Mouse (Mus musculus): ENCODE data around the gene Prdm11.

Prdm11 gene

DNA sequence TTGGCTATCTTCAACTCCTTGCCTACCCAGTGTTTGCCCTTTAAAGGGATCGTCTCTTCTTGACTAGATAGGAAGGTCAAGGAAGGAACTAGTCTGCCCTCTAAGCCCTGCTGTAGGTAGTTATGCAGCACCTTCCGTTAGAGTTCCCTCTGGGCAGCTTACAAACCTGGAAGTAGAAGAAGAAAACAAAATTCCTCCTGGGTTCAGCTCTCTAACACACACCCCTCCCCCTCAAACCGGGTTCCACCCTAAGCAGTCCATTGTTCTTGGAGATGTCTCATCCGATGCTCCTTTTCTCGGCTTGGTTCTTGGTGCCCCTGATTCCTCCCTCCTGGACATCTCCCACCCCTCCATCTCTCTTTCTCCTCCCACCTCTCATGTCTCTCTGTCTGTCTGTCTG is 116.3 kb downstream of the Prdm11 start:
- DNase-seq (ENCODE audit: low spot score): no peak

DNA sequence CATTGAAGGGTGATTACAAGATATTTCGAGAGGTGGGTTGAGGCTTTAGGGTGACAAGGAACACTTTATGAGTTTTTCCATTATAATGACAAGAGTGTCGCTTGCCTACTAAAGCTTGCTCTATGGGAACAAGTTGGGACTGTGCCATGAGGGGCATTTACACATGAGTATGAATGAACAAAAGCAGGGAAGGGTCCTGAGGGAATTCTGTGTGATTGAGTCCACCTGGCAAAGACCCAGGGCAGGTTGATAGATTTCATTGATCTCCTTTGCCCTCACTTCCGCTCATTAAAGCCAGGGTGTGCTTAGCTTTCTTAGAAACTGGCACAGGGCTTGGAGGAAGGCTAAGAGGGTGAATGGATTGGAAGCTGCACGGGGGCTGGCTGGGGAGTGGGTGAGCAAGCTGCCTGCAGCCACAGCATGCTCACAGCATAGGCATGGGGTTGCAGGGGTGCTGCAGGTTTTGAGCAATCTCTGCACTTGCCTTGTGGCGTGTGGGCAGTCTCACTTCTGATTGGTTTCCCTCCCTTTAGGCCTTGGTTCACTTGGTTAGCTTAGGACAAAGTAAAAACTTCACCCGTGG is 121.2 kb downstream of the Prdm11 start:
- no peak for DNase-seq (ENCODE audit: low spot score)

DNA sequence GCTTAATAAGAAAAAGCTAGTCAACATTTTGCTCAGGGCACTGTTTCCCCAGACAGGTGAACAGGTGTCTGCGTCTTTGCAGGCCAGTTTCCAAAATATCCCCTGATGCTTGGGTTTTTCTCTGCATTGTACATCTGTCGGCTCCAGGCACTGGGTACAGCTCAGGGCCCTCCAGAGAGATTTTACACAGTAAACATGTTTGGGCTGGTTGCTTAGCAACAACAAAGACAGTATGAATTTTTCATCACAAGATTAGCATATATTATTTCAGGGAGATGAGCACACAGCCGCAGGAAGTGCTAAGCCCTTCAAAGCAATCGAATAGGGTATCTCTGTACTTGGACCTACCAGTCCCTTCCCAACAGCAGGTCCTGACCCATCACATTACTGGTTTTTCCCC is 125.3 kb downstream of the Prdm11 start:
- DNase-seq (ENCODE audit: low spot score): no peak

DNA sequence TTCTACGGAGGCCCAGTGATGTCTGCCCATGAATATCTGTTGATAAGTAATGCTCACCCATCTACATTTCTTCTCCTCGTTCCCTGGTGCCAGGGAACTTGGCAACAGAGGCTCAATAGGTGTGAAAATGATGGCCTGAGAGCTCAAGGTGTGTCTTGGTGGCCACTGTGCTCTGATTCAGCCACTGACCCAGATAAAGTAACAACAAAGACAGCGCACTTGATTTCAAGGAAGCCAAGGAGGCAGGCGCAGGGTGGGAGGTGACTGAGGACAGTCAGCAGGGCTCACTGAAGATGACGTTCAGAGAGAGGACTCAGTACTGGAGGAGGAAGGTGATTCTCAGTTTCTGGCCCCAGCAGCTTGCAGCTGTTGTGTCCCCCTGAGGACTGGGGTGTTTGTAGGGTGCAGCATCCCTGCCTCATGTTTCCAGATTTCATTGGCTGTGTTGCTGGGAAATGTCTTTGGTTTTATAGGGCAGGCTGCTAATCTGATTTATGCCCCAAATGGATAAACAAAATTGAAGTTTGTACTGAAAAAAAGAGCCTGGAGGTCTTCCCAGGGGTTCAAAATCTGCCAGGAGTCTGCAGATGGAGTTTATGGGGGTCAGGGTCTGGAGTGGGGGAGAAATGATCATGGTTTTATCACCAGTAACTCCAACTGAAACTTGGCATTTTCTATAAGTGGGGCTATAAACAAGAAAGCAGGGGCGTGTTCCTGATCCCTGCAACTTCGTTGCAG is 128.4 kb downstream of the Prdm11 start:
- DNase-seq (ENCODE audit: low spot score): no peak

DNA sequence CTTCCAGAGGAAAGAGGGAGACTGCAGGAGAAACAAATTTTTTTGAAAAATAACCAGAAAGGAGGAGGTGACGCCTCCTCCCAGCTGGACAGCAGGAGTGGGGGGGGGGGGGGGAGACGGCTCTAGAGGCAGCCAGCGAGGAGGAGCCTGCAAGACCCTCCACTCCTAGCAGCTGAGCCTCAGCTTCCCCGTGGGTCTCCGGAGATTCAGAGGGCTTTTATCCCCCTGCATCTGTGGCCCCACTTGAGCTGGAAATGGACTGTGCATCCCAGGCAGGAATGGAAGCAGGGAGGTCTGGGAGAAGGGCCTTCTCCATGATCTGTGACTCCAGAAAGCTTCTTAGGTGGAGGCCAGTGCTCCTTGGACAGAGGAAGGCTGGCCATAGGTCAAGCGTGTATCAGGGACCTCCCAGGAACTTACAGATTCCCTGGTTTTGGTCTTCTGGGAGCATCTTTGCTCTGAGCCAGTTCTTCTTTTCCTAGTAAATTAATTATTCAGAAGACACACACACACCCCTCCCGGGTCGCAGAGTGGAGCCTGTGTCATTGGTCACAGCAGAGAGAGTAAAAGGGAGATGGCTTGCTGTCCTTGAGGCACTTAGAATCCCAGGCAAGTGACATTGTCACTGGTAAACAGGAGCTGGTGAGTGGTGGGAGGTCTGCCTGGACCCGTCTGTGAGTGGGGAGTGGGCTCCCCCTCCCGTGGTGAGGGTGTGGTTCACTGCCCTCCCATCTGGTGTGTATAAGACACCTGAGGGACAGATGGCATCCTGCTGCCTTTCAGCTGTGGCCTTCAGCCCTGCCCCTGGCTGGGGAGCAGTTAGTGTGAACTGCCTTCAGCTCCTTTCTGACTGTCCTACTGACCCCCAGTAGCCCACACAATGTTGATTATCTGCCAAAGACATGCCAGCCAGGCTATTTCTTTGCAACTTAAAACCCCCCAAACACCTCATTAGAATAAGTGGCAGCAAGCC is 130.0 kb downstream of the Prdm11 start:
- no peak for DNase-seq (ENCODE audit: low spot score)

All from adipocyte (in vitro differentiated cells).